Mouse (Mus musculus): ENCODE results near the gene Gatad2a. TPM values are rescaled to one million over a fixed set of nuclear protein-coding genes. Genes with fewer than 3 reads are reported as not detected.
A peak's percentile ranks its signal among the peaks of the same experiment; 100 is the strongest.

Gene Gatad2a
- total and polyA plus RNA-seq, 3 experiments: 24.7 to 36.4 (median 36.4) TPM

GRCm38 (mm10) chr8:69902163-69903062 is 93.8 kb downstream of the Gatad2a start, which contains the start of the genes Tssk6, Ndufa13 and Yjefn3:
Gene Tssk6 (plus strand): TSS chr8:69902184.
Gene Ndufa13 (minus strand): TSS chr8:69902558.
Gene Yjefn3 (minus strand): TSS chr8:69902712.
- intact Hi-C loops (cut with DNase I): loop anchor here (5.0 kb wide), 3 partner anchors 95 to 310 kb away; partner anchors contain the start of genes Gatad2a and Slc25a42
- H3K27me3 ChIP-seq (ENCODE audit: control insufficient read depth, insufficient read depth, low read length): no peaks in the 10 kb centered on the region
- TF ChIP-seq EP300 (IDR thresholded peaks at IDR 0.05; ENCODE audit: insufficient read depth, low read depth, low read length) (no peak), CTCF (IDR thresholded peaks at IDR 0.05) (no peak)
- DNase-seq: peak; percentile 56 to 66
- WGBS: 5% methylated on average over 89 of the region's 89 CpGs
- no peaks in the 10 kb centered on the region; the same call in 1 of the 2 replicates for H3K79me2 ChIP-seq (replicated peaks; ENCODE audit: control insufficient read depth, insufficient read depth, low read length)
- H3K27ac ChIP-seq: peak within 1 kb of the TSS; percentile 98
- H3K36me3 ChIP-seq (ENCODE audit: control insufficient read depth, insufficient read depth, low read length): no peaks in the 10 kb centered on the region
- peaks cover 6% of the 10 kb centered on the region for H3K4me1 ChIP-seq (ENCODE audit: control insufficient read depth, insufficient read depth, low read length)
- H3K9ac ChIP-seq (ENCODE audit: low read depth, low read length): peak within 1 kb of the TSS; percentile 86
- peak within 1 kb of the TSS; percentile 77 for H3K4me3 ChIP-seq

DNA sequence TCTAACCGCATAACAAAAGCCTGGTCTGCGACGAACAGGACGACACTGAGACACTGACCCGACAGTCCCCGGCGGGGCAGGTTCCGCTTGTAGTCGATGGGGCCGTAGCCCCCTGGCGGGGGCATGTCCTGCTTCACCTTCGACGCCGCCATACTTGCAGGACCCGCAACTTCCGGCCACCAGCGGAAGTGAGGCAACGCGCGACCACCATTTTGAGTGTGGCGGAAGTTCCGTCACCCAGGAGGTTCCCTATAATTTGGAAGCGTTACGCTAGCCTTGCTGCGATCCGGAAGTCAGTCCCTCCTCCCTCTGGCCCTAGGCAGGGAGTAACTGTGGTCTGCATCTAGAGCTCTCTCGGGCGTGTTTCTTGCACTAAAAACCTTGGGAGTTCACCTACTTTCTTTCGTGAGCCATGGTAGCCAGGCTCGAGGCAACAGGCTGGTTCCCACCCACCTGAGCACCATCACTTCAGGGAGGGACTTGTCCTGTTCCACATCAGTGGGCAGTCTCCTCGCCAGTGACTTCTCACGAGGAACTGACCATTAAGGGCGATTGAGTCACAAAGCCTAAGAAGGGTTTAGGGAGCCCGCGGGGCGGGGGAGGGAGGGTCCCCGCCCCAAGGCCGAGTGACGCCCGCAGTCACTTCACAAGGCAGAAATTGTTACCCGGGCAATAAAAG is 94.6 kb downstream of the Gatad2a start:
- Histone ChIP-seq H3K36me3 (ENCODE audit: control insufficient read depth, insufficient read depth, low read length) (no peaks in the 10 kb centered on the region), H3K27ac (peak overlapping the region; percentile 98), H3K4me3 (peak overlapping the region; percentile 77), H3K4me1 (ENCODE audit: control insufficient read depth, insufficient read depth, low read length) (peaks cover 8% of the 10 kb centered on the region), H3K9ac (ENCODE audit: low read depth, low read length) (peak overlapping the region; percentile 86), H3K27me3 (ENCODE audit: control insufficient read depth, insufficient read depth, low read length) (no peaks in the 10 kb centered on the region), H3K79me2 (replicated peaks; ENCODE audit: control insufficient read depth, insufficient read depth, low read length) (peaks cover 2% of the 10 kb centered on the region; the same call in 1 of the 2 replicates)
- WGBS: 2% methylated on average over 41 of the region's 41 CpGs
- intact Hi-C loops (cut with DNase I): loop anchor here (5.0 kb wide), 3 partner anchors 96 to 311 kb away; partner anchors contain the start of genes Gatad2a and Slc25a42
- DNase-seq: peak; percentile 97 to 99
- TF ChIP-seq CTCF (IDR thresholded peaks at IDR 0.05) (peak; percentile 90; the same call in 1 of the 2 replicates), EP300 (IDR thresholded peaks at IDR 0.05; ENCODE audit: insufficient read depth, low read depth, low read length) (peak; percentile 97), POLR2A (IDR thresholded peaks at IDR 0.05; ENCODE audit: insufficient read depth, low read depth, low read length) (peak; percentile 96)

DNA sequence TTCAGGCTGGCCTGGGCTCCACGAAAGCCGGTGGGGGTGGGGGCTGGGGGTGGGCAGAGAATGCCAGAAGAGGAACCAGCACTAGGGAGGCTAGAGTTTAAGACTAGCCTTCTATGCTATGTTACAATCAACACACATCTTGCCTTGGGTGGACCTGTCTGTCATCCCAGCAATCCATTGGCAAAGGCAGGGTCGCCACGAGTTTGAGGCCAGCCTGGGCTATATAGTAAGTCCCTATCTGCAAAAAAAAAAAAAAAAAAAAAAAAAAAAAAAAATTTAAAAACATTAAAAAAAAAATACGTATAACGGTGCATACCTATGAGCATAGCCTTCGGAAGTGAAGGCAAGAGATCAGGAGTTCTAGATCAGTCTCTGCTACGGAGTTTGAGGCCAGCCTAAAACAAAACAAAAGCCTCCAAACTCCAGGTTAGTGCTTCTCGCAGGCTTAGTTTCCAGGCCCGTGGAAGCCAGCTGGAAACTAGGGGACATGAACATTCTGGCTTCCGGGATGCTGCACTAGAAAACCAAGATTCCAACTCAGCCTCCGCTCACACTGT is 95.2 kb downstream of the Gatad2a start:
- peaks cover 9% of the 10 kb centered on the region for H3K4me1 ChIP-seq (ENCODE audit: control insufficient read depth, insufficient read depth, low read length)

GRCm38 (mm10) chr8:69899876-69900275 is 96.3 kb downstream of the Gatad2a start:
- no peak for DNase-seq
- intact Hi-C loops (cut with DNase I): loop anchor here (5.0 to 10.0 kb wide), 4 partner anchors 97 to 312 kb away; partner anchors contain the start of genes Gatad2a, Slc25a42 and Zfp868
- Histone ChIP-seq H3K27ac (no peak overlapping the region), H3K27me3 (ENCODE audit: control insufficient read depth, insufficient read depth, low read length) (no peaks in the 10 kb centered on the region), H3K4me3 (peak overlapping the region; percentile 77), H3K79me2 (replicated peaks; ENCODE audit: control insufficient read depth, insufficient read depth, low read length) (peaks cover 2% of the 10 kb centered on the region; the same call in 1 of the 2 replicates), H3K36me3 (ENCODE audit: control insufficient read depth, insufficient read depth, low read length) (no peaks in the 10 kb centered on the region), H3K4me1 (ENCODE audit: control insufficient read depth, insufficient read depth, low read length) (peaks cover 13% of the 10 kb centered on the region), H3K9ac (ENCODE audit: low read depth, low read length) (no peak overlapping the region)
- TF ChIP-seq EP300 (IDR thresholded peaks at IDR 0.05; ENCODE audit: insufficient read depth, low read depth, low read length) (no peak), POLR2A (IDR thresholded peaks at IDR 0.05; ENCODE audit: insufficient read depth, low read depth, low read length) (no peak), CTCF (IDR thresholded peaks at IDR 0.05) (no peak)
- 85% methylated on average over 2 of the region's 2 CpGs for WGBS

More for the DNA sequence above, 95.2 kb downstream of the Gatad2a start:
- H3K36me3 ChIP-seq (ENCODE audit: control insufficient read depth, insufficient read depth, low read length): no peaks in the 10 kb centered on the region
- H3K4me3 ChIP-seq: peak overlapping the region; percentile 77
- intact Hi-C loops (cut with DNase I): loop anchor here (5.0 kb wide), 3 partner anchors 96 to 311 kb away; partner anchors contain the start of genes Gatad2a and Slc25a42
- peaks cover 2% of the 10 kb centered on the region; the same call in 1 of the 2 replicates for H3K79me2 ChIP-seq (replicated peaks; ENCODE audit: control insufficient read depth, insufficient read depth, low read length)
- H3K27ac ChIP-seq: peak overlapping the region; percentile 98
- TF ChIP-seq EP300 (IDR thresholded peaks at IDR 0.05; ENCODE audit: insufficient read depth, low read depth, low read length) (no peak), POLR2A (IDR thresholded peaks at IDR 0.05; ENCODE audit: insufficient read depth, low read depth, low read length) (no peak), CTCF (IDR thresholded peaks at IDR 0.05) (no peak)
- WGBS: 7% methylated on average over 12 of the region's 12 CpGs
- no peak for DNase-seq
- peak overlapping the region; percentile 86 for H3K9ac ChIP-seq (ENCODE audit: low read depth, low read length)
- H3K27me3 ChIP-seq (ENCODE audit: control insufficient read depth, insufficient read depth, low read length): no peaks in the 10 kb centered on the region

DNA sequence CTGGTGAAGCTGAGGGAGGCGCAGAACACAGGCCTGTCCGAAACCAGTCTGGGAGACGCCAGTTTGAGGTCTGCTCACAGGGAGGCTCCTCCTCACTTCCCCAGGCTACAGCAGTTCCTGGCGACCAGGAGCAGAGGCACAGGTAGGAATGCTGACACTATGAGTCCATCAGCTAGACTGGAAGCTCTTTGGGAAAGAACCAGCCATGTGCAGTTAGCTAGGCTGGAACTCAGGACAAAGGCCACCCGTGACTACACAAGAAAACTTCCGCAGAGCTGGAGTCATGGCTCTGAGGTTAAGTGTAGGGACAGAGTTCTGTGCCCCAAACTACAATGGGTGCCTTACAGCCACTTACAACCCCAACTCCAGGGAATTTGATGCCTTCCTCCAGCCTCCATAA is 98.3 kb downstream of the Gatad2a start:
- no peaks in the 10 kb centered on the region for H3K27me3 ChIP-seq (ENCODE audit: control insufficient read depth, insufficient read depth, low read length)
- H3K4me3 ChIP-seq: no peak overlapping the region
- no peak overlapping the region for H3K9ac ChIP-seq (ENCODE audit: low read depth, low read length)
- no peaks in the 10 kb centered on the region for H3K36me3 ChIP-seq (ENCODE audit: control insufficient read depth, insufficient read depth, low read length)
- H3K79me2 ChIP-seq (replicated peaks; ENCODE audit: control insufficient read depth, insufficient read depth, low read length): peaks cover 2% of the 10 kb centered on the region; the same call in 1 of the 2 replicates
- DNase-seq: no peak
- H3K4me1 ChIP-seq (ENCODE audit: control insufficient read depth, insufficient read depth, low read length): peaks cover 13% of the 10 kb centered on the region
- TF ChIP-seq CTCF (IDR thresholded peaks at IDR 0.05): no peak
- no peak for TF ChIP-seq EP300 (IDR thresholded peaks at IDR 0.05; ENCODE audit: insufficient read depth, low read depth, low read length)
- TF ChIP-seq POLR2A (IDR thresholded peaks at IDR 0.05; ENCODE audit: insufficient read depth, low read depth, low read length): no peak
- 77% methylated on average over 6 of the region's 6 CpGs for WGBS
- no peak overlapping the region for H3K27ac ChIP-seq
- intact Hi-C loops (cut with DNase I): loop anchor here (10.0 kb wide), 1 partner anchor 273 kb away; the partner anchor contains the start of gene Zfp868
